Mouse (Mus musculus) kidney, adult 9 months (tissue): ENCODE results near the gene Tlk2.
A peak's percentile ranks its signal among the peaks of the same experiment; 100 is the strongest.

ENCODE experiments used
- DNase-seq: peaks from one replicate; pipeline ENCODE4 v3.0.0; 2022

Tlk2 gene

DNA sequence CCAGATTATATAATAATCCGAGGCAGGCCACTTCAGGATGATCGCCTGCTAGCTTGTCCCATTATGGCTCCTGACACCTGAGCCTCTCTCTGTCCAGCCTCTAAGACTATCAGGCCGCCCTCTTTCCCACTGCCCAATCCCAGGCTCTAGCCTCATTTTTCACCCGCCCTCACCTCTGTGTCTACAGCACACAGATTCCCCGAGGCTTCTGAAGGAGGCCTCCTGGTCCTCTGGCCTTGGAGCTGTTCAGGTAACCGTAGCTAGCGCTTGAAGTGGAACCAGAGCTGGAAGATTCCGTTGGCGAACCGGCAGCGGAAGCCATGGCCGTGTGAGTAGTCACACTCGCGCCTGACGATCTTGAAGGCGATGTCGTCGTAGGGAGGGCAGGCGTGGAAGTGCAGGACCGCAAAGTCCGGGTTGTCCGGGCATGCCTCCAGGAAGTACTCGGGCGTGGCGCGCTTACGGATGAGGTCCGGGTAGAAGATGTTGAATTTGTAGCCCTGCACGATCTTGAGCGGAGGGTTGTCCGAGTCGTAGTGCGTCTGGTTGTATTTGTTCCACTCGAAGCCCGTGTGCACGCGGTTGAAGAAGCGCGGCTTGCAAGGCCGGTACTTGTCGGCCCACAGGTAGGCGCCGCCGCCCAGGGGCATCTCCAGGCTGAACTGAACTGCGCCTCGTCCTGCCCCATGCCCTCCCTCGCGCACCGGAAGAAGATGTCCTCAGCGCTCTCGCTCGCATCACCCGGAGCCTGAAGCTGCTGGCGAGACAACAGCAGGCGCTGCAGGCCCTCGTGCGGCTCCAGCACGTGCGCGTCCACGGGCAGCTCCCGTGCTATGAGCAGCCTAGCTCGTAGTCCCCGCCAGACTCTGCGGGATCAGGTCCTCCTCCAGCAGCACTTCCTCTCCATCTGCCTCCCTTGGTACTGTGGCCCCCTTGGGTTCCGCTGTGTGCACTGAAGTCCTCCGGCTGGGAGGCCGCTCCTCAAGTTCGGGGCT lies 13.8 kb upstream of the Tlk2 start:
- DNase-seq: no peak

GRCm38 (mm10) chr11:105166780-105167179 lies 11.8 kb upstream of the Tlk2 start:
- DNase-seq: no peak

GRCm38 (mm10) chr11:105179523-105179922 lies 916 bp downstream of the Tlk2 start:
- DNase-seq: peak; percentile 26

DNA sequence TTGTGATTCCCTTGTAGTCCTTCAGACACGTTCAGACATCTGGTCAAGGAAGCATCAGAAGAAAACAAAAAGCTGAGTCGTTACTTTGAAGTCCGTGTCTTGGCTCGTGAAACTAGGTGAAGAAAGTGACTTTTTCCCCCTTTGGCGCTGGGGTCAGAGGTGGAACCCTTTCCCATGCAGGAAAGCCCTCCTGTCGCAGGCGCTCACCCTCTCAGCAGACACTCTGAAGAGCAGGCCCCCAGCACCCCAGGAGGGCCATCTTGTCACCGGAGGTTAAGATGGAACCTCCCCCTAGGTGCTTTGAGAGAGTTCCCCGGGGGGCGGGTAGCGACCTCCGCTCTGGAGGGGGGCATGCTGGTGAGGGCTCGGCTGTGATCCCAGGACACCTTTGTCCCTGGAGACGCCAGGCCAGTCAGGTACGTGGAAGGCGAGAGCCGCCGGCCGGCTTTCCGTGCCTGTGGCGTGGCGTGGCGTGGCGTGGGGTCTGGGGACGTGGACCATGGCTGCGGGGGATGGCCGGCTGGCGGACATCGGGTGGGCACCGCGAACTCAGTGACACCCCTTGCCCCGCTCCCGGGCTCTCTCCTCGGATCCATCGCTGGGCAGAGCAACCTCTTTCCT lies 2.0 kb downstream of the Tlk2 start:
- peak; percentile 49 for DNase-seq

DNA sequence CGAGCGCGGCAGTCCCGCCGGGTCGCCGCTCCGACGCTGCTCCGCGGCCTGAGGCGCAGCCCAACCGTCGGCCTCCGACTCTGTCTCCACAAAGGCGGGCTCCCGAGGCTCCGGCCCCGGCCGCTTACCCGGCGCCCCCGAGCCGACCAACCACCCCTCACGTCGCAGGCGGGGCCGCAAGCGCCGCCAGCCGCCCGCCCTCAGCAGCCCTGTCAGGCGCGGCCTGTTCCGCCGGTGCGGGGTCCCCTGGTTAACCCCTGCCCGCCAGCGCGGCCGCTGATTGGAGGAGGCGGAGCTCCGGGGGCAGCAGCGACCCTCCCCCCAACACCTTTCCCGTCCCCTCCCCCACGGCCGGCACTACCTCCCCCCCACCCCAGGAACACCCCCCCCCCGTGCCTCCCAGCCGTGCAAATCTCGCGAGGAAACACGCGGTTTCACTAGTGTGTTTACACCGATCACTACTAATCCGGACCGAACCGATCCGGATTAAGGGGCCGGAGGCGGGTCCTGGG lies 2.6 kb downstream of the Tlk2 start:
- peak; percentile 92 for DNase-seq

DNA sequence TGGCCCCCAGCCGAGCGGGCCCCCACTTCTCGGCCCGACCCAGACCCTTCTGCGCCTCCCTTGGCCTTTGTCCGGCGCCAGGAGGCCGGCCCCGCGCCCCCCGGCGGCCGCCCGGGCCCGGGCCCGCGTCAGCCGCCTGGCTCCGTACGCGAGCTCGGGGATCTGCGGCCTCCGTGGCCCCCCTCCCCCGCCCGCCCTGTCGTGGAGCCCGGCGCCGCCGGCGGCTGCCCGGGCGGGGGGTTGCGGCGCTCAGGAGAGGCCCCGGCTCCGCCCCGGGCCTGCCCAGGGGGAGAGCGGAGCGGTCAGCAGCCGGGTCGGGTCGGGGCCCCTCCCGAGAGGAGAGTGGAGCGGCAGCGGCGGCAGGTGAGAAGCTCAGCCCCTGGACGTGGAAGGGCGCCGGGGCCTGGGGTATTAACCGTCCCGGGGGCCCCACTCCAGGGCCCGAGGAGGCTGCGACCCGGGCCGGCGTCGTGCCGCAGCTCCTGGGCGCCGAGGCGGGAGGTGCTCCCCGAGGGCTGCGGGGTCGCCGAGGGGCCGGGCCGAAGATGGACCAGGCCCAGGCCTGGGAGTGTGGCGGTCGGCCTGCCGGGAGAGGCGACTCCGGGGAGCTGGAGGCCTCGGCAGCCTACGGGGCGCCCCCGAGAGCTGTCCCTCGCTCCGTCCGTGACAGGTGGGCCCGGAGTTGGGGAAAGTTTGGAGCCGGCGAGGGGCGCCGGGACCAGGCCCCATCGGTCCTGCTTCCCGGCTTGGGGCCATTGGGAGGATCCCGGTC lies 3.3 kb downstream of the Tlk2 start:
- DNase-seq: peak; percentile 38

DNA sequence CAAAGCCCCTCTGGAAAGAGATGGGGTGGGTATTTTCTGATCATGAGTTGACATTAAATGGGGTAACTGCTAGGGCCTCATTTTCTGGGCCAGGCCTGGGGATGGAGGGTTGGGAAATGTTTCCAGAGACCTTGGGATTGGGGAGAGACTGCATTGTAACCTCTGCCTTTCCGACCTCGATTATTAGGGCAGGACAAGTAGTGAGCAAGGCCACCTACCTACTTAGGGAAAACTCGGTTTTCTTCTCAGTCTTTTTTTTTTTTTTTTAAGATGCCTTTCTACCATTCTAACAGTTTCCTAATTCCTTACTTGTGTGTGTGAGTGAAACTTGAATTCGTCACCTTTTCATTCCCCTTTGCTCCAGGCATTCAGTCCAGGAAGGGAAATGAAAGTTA lies 3.9 kb downstream of the Tlk2 start:
- peak; percentile 23 for DNase-seq

DNA sequence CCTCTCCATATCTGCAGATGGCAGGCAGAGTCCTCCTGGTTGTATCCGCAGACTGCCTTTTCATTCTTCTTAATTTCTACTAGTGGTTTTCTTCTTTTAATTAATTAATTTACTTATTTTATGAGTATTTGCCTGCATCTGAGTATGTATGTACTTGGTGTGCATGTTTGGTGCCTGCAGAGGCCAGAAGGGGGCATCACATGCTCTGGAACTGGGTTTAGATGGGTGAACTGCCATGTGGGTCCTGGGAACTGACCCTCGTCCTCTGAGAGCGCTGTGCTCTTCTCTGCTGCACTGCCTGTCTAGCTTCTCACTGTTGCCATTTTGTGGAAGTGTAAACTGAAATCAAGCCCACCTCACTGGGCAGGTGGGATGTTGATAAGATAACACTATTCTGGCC lies 6.1 kb downstream of the Tlk2 start:
- no peak for DNase-seq

GRCm38 (mm10) chr11:105192186-105192585 lies 13.6 kb downstream of the Tlk2 start:
- DNase-seq: no peak

DNA sequence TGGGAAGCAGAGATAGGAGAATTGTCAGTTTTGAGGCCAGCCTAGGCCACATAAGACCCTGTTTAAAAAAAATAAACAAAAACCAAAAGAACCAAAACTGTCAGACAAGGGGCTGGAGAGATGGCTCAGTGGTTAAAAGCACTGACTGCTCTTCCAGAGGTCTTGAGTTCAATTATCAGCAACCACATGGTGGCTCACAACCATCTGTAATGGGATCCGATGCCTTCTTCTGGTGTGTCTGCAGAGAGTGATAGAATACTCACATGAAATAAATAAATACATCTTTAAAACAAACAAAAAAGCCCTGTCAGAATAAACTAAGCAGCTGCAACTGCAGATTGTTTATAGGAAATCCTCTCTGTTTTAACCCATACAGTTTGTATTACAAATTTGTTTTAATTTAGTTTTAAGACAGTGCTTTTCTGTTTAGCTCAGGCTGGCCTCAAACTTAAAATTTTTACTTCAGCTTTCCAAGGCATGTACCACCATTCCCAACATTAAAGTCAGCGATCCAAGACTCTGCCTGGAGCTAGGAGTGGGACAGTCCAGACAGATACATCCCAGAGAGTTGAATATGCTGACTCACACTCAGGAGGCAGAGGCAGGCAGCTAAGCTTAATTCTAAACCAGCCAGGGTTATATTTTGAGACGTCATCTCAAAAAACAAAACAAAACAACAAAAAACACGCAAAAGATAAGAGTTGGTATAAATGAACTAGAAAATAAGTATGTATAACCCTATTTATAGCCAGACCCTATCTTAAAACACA lies 18.5 kb downstream of the Tlk2 start:
- DNase-seq: no peak

- DNase-seq: no peak
These were observed 23.8 kb downstream of the Tlk2 start for GRCm38 (mm10) chr11:105202403-105202802.

DNA sequence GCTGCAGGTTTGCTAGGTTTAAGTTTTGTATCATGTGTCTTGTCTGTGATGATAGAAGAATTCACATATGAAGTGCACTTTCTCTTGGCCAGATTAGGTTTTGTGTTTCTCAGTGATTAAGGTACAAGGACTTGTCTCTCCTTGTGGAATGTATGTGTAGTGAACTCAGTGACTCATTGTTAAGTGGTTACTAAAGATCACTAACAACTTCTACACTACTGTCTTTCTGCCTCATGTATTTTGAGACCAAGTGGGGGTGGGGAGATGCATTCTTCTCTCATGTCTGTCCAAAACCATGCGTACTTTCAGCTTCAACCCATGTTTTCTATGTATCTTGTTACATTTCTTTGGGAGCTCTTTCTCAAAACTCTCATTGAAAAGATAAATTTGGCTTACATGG lies 31.4 kb downstream of the Tlk2 start:
- DNase-seq: no peak

DNA sequence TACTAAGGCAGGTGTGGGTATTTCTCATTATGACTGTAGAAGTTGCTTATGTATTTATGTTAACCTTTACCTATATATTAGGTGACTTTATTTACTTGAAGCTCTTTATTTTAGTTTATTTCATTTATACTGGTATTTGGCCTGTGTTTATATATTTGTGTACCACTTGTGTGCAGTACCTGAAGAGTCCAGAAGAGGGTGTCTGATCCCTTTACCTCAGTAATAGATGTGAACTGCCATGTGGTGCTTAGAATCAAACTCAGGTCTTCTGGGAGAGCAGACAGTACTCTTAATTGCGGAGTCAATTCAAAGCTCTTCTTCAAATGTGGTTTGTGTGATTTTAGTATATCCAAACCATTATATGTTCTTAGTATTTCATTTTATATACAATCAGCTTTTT lies 35.6 kb downstream of the Tlk2 start:
- DNase-seq: no peak

DNA sequence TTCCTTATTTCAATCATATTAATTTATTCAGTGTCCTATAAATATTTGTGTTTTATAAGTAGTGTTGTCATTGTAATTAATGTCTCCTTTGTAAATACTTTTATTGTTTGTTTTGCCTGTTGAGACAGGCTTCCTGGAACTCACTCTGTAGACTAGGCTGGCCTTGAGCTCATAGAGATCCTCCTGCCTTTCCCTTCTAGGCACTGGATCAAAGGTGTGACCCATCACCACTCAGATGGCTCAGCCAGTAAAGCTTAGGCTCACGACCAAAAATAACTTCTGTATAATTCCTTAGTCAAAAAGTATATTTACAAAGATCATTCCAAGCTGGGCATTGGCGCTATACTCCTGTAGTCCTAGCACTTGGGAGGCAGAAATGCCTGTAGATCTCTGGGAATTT lies 39.2 kb downstream of the Tlk2 start:
- no peak for DNase-seq

GRCm38 (mm10) chr11:105234501-105234900 lies 55.9 kb downstream of the Tlk2 start:
- peak; percentile 30 for DNase-seq

- DNase-seq: peak; percentile 27
These were observed 62.4 kb downstream of the Tlk2 start for GRCm38 (mm10) chr11:105240991-105241390.

GRCm38 (mm10) chr11:105246369-105246768 lies 67.8 kb downstream of the Tlk2 start:
- DNase-seq: no peak

DNA sequence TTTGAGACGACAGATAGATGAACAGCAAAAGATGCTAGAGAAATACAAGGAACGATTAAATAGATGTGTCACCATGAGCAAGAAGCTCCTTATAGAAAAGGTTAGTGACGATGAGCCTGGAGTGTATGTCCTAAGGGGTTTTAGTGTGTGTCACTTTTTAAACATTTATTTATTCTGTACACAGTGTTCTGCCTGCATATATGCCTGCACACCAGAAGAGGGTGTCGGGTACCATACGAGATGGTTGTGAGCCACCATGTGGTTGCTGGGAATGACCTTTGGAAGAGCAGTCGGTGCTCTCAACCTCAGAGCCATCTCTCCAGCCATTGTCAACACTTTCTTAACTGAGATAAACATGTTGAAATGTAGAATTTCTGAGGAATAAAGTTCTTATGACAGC lies 68.2 kb downstream of the Tlk2 start:
- DNase-seq: no peak

- no peak for DNase-seq
These were observed 68.7 kb downstream of the Tlk2 start for GRCm38 (mm10) chr11:105247321-105247720.

- DNase-seq: no peak
These were observed 81.1 kb downstream of the Tlk2 start for GRCm38 (mm10) chr11:105259733-105260132.

DNA sequence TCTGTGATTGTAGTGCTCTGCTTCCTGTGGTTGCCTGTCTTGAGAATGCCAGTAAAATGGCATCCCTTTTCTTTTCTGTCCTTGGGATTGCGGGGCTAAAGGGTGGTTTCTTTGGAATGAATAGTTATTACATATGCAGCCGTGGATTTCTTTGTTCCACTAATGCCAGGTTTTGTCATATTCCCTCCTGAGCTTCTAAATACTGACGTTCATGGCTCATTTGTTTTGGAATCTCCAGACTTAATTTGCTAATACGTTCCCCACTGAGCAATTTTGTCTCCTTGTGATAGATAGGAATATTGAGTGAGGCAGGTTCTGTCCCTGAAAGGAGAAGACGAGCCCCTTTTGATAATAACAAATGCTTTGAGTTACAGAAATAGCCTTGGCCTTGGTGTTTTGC lies 82.5 kb downstream of the Tlk2 start:
- no peak for DNase-seq

- DNase-seq: no peak
These were observed 83.2 kb downstream of the Tlk2 start for GRCm38 (mm10) chr11:105261601-105262351.
